Mouse (Mus musculus) adrenal gland, adult (tissue): Measurements from ENCODE around the gene Gm8297.
"Not testable (repeated sequence)": the region's sequence is repeated elsewhere in the genome, so short reads cannot be mapped to it uniquely, and the experiment has no call there.

Experiments used
- DNase-seq, 2 experiments: peaks; one replicate each; pipeline ENCODE4 v3.0.0; 2022 to 2023; ENCODE audit warnings: low spot score in 1 of 2; ENCODE audit not compliant: inconsistent age in 2 of 2

Gm8297 gene

DNA sequence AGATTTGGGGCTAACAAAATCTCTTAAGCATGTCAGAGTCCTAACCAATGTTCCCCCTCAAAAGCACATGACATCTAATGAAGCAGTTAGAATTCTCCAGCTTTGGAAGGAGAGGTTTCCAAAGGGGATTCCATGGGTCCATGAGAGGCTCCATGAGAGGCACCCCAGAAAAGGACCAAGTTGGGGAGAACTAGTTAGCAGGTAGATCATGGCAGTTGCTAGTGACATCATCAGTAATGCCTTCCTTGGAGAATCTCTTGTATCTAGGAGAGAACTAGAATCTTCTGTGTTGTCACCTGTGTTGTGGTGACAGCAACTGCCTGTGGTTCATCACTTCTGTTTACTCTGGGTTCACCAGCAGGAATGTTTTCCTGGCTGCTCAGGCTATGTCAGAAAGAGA lies at the start of gene Gm8297:
Gene Gm8297, plus strand, starts transcription at position 301 of the 400 bp plus-strand sequence.
- DNase-seq = not testable (repeated sequence)

DNA sequence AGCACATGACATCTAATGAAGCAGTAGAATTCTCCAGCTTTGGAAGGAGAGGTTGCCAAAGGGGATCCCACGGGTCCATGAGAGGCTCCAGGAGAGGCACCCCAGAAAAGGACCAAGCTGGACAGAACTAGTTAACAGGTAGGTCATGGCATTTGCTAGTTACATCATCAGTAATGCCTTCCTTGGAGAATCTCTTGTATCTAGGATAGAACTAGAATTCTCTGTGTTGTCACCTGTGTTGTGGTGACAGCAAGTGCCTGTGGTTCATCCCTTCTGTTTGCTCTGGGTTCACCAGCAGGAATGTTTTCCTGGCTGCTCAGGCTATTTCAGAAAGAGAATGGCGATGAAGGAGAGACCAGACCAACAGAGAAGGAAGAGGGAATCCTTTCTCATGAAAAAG lies 31.9 kb downstream of the Gm8297 start, which contains the start of gene Gm3298:
Gene Gm3298, plus strand, starts transcription at position 301 of the 400 bp plus-strand sequence.
- DNase-seq = not testable (repeated sequence)
